Comparison of ENCODE assay signal across 7 mouse cellular contexts in genomic region chr17:46162551-46162950, GRCm38 (mm10). TPM values are rescaled to one million over a fixed set of nuclear protein-coding genes. Genes with fewer than 3 reads are reported as not detected.
DNase-seq lines count a peak whose midpoint lies in the region; ATAC-seq and TF ChIP-seq lines count a peak whose summit lies in the region.

No protein-coding gene starts in this region.

- H3K27ac ChIP-seq in hindbrain, embryonic 12.5 days, result no peak overlapping the region
- no peak overlapping the region for H3K27ac ChIP-seq in hindbrain, embryonic 11.5 days (ENCODE audit: low read depth, low read length)
- H3K27ac ChIP-seq in testis, adult 2 months (ENCODE audit: control insufficient read depth, insufficient read depth, low read depth, low read length), result no peak overlapping the region
- H3K27ac ChIP-seq in liver, embryonic 13.5 days, result peak overlapping the region; percentile 91

- H3K36me3 ChIP-seq in hindbrain, embryonic 12.5 days, result peaks cover 44% of the 10 kb centered on the region
- 0 out of 2 replicates have a peak, but pooled peaks cover 3% of the 10 kb centered on the region for H3K36me3 ChIP-seq in hindbrain, embryonic 11.5 days (ENCODE audit: control insufficient read depth, insufficient read depth, low read length)
- no peaks in the 10 kb centered on the region; the same call in 1 of the 2 replicates for H3K36me3 ChIP-seq in testis, adult 2 months (ENCODE audit: control insufficient read depth, insufficient read depth, low read length)
- peaks cover 60% of the 10 kb centered on the region for H3K36me3 ChIP-seq in liver, embryonic 13.5 days

- no peak for TF ChIP-seq CTCF in testis, adult 2 months (IDR thresholded peaks at IDR 0.05; ENCODE audit: control insufficient read depth, insufficient read depth, insufficient replicate concordance, low read depth, low read length)

- no peak for TF ChIP-seq POLR2A in testis, adult 2 months (IDR thresholded peaks at IDR 0.05; ENCODE audit: control insufficient read depth, low read depth, low read length)

- H3K27me3 ChIP-seq in hindbrain, embryonic 12.5 days, result no peaks in the 10 kb centered on the region
- H3K27me3 ChIP-seq in hindbrain, embryonic 11.5 days (ENCODE audit: control insufficient read depth, insufficient read depth, low read length), result no peaks in the 10 kb centered on the region
- no peaks in the 10 kb centered on the region for H3K27me3 ChIP-seq in testis, adult 2 months (ENCODE audit: control insufficient read depth, insufficient read depth, low read length)
- H3K27me3 ChIP-seq in liver, embryonic 13.5 days, result no peaks in the 10 kb centered on the region

- peak overlapping the region; percentile 70 for H3K4me2 ChIP-seq in hindbrain, embryonic 12.5 days (replicated peaks)
- H3K4me2 ChIP-seq in hindbrain, embryonic 11.5 days (replicated peaks; ENCODE audit: low read depth, low read length), result no peak overlapping the region
- H3K4me2 ChIP-seq in liver, embryonic 13.5 days, result peak overlapping the region; percentile 92

- H3K9me3 ChIP-seq in hindbrain, embryonic 12.5 days (replicated peaks), result no peaks in the 10 kb centered on the region
- no peaks in the 10 kb centered on the region for H3K9me3 ChIP-seq in hindbrain, embryonic 11.5 days (ENCODE audit: control insufficient read depth, low read length)
- no peaks in the 10 kb centered on the region for H3K9me3 ChIP-seq in liver, embryonic 13.5 days (replicated peaks)

- no peak for DNase-seq in hindbrain, embryonic 11.5 days (ENCODE audit: low spot score)
- no peak for DNase-seq in testis, postnatal 10 days (ENCODE audit: low spot score)
- no peak for DNase-seq in liver, embryonic 13.5 days
- DNase-seq in yolk sac, embryonic 10.5 days (ENCODE audit: low spot score), result peak; percentile 31
- no peak for DNase-seq in retina, embryonic 14.5 days (ENCODE audit: low spot score)

- 96% methylated on average over 7 of the region's 7 CpGs for WGBS in hindbrain, embryonic 12.5 days
- WGBS in hindbrain, embryonic 11.5 days, result 94% methylated on average over 7 of the region's 7 CpGs
- WGBS in liver, embryonic 13.5 days (ENCODE audit: insufficient replicate concordance), result 80% methylated on average over 7 of the region's 7 CpGs

- no peak overlapping the region for H3K4me3 ChIP-seq in hindbrain, embryonic 12.5 days
- H3K4me3 ChIP-seq in hindbrain, embryonic 11.5 days (ENCODE audit: low read depth, low read length), result no peak overlapping the region
- peak overlapping the region; percentile 32 for H3K4me3 ChIP-seq in testis, adult 2 months (ENCODE audit: control insufficient read depth, low read depth, low read length)
- H3K4me3 ChIP-seq in liver, embryonic 13.5 days (replicated peaks), result peak overlapping the region; percentile 96

- H3K9ac ChIP-seq in hindbrain, embryonic 12.5 days, result no peak overlapping the region
- H3K9ac ChIP-seq in hindbrain, embryonic 11.5 days (ENCODE audit: low read depth, low read length), result no peak overlapping the region
- peak overlapping the region; percentile 97 for H3K9ac ChIP-seq in liver, embryonic 13.5 days

- peaks cover 24% of the 10 kb centered on the region for H3K4me1 ChIP-seq in hindbrain, embryonic 12.5 days
- H3K4me1 ChIP-seq in hindbrain, embryonic 11.5 days (replicated peaks; ENCODE audit: control insufficient read depth, insufficient read depth, low read length), result 0 out of 2 replicates have a peak, but pooled peaks cover 3% of the 10 kb centered on the region
- H3K4me1 ChIP-seq in testis, adult 2 months (ENCODE audit: control insufficient read depth, insufficient read depth, low read length), result peaks cover 6% of the 10 kb centered on the region
- peaks cover 39% of the 10 kb centered on the region for H3K4me1 ChIP-seq in liver, embryonic 13.5 days (replicated peaks)

- no peak for ATAC-seq in hindbrain, embryonic 12.5 days (ENCODE audit: low FRiP score)
- no peak for ATAC-seq in hindbrain, embryonic 11.5 days (ENCODE audit: low FRiP score)
- no peak for ATAC-seq in liver, embryonic 13.5 days (ENCODE audit: low read depth)

RNA-seq across cellular contexts. Expression of gene Gtpbp2, which starts 1.7 kb away (rescaled TPM):
- polyA plus RNA-seq in hindbrain, embryonic 12.5 days (2016; fragmentation: Nextera tagmentation; extraction: Ambion mirVana), result 49.3 and 54.1 TPM in 2 replicates
- polyA plus RNA-seq in hindbrain, embryonic 11.5 days (2014; fragmentation: Nextera tagmentation; extraction: Ambion mirVana), result 23.3 and 27.2 TPM in 2 replicates
- 149 and 155 TPM in 2 replicates for polyA plus RNA-seq in testis, adult 2 months (2012; rRNA removed)
- polyA plus RNA-seq in liver, embryonic 13.5 days (2015; fragmentation: Nextera tagmentation; extraction: Ambion mirVana), result 25.7 and 27.0 TPM in 2 replicates

RNA-seq across cellular contexts. Expression of gene Mad2l1bp, which starts 9.2 kb away (rescaled TPM):
- polyA plus RNA-seq in hindbrain, embryonic 12.5 days (2016; fragmentation: Nextera tagmentation; extraction: Ambion mirVana), result 27.6 and 30.6 TPM in 2 replicates
- 37.9 and 38.0 TPM in 2 replicates for polyA plus RNA-seq in hindbrain, embryonic 11.5 days (2014; fragmentation: Nextera tagmentation; extraction: Ambion mirVana)
- polyA plus RNA-seq in testis, adult 2 months (2012; rRNA removed), result 23.7 and 24.5 TPM in 2 replicates
- 44.4 and 46.9 TPM in 2 replicates for polyA plus RNA-seq in liver, embryonic 13.5 days (2015; fragmentation: Nextera tagmentation; extraction: Ambion mirVana)

RNA-seq across cellular contexts. Expression of gene Rsph9, which starts 18.5 kb away (rescaled TPM):
- 20.3 and 21.5 TPM in 2 replicates for polyA plus RNA-seq in hindbrain, embryonic 12.5 days (2016; fragmentation: Nextera tagmentation; extraction: Ambion mirVana)
- polyA plus RNA-seq in hindbrain, embryonic 11.5 days (2014; fragmentation: Nextera tagmentation; extraction: Ambion mirVana), result 17.6 and 20.1 TPM in 2 replicates
- polyA plus RNA-seq in testis, adult 2 months (2012; rRNA removed), result 240 and 252 TPM in 2 replicates
- polyA plus RNA-seq in liver, embryonic 13.5 days (2015; fragmentation: Nextera tagmentation; extraction: Ambion mirVana), result 0.72 and 0.96 TPM in 2 replicates

RNA-seq across cellular contexts. Expression of gene Polh, which starts 39.9 kb away (rescaled TPM):
- polyA plus RNA-seq in hindbrain, embryonic 12.5 days (2016; fragmentation: Nextera tagmentation; extraction: Ambion mirVana), result 12.4 and 14.0 TPM in 2 replicates
- polyA plus RNA-seq in hindbrain, embryonic 11.5 days (2014; fragmentation: Nextera tagmentation; extraction: Ambion mirVana), result 10.4 and 10.7 TPM in 2 replicates
- 8.1 and 8.7 TPM in 2 replicates for polyA plus RNA-seq in testis, adult 2 months (2012; rRNA removed)
- polyA plus RNA-seq in liver, embryonic 13.5 days (2015; fragmentation: Nextera tagmentation; extraction: Ambion mirVana), result 19.0 and 23.9 TPM in 2 replicates

RNA-seq across cellular contexts. Expression of gene Xpo5, which starts 40.0 kb away (rescaled TPM):
- 57.6 and 58.3 TPM in 2 replicates for polyA plus RNA-seq in hindbrain, embryonic 12.5 days (2016; fragmentation: Nextera tagmentation; extraction: Ambion mirVana)
- polyA plus RNA-seq in hindbrain, embryonic 11.5 days (2014; fragmentation: Nextera tagmentation; extraction: Ambion mirVana), result 60.6 and 69.1 TPM in 2 replicates
- polyA plus RNA-seq in testis, adult 2 months (2012; rRNA removed), result 25.1 and 26.4 TPM in 2 replicates
- polyA plus RNA-seq in liver, embryonic 13.5 days (2015; fragmentation: Nextera tagmentation; extraction: Ambion mirVana), result 19.0 and 23.5 TPM in 2 replicates

Comparison
In these comparisons a context has a peak if more than half of its experiments do, and no peak if none do; other contexts are left out.
1. H3K4me3 ChIP-seq: peak in testis, adult 2 months (single experiment) and liver, embryonic 13.5 days (single experiment); none in hindbrain, embryonic 12.5 days (single experiment) and hindbrain, embryonic 11.5 days (single experiment).
2. RNA of gene Rsph9, which starts 18.5 kb away (polyA plus RNA-seq): 240 to 252 TPM in testis, adult 2 months; 20.3 to 21.5 TPM in hindbrain, embryonic 12.5 days, 17.6 to 20.1 TPM in hindbrain, embryonic 11.5 days and 0.72 to 0.96 TPM in liver, embryonic 13.5 days; every median in the first group is over 10 times any median in the second.